Mouse (Mus musculus) lung, adult 2 months (tissue): Measurements from ENCODE around the gene Asb13.

Experiments used
- CTCF ChIP-seq: fragments of 200-500 bp; IDR thresholded peaks from 2 replicates; pipeline ENCODE4 v1.5.1; 2011; ENCODE audit warnings: mild to moderate bottlenecking, low read length, control low read depth; ENCODE audit not compliant: insufficient read depth
- POLR2A ChIP-seq: fragments of 200-500 bp; IDR thresholded peaks from 2 replicates; pipeline ENCODE4 v1.6.1; 2011; ENCODE audit warnings: low read depth, mild to moderate bottlenecking, control low read depth, low read length, borderline replicate concordance; ENCODE audit errors: extremely low read depth

DNA sequence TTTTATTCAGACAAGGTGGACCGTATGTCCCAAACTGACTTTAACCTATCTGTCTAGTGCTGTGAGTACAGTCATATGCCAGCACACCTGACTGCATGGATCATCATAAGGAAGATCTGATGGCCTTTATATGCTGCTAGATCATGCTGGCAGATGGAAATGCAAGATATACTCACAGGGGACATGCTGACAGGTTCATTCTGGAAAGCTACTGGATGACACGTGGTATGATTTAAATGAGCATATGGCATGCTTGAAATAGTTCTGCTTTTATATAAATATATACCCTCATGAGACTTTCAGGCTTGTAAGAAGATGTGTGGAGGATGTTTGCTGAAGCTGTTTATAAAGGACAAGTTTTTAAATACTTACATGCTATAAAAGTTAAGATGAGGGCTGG is 20.6 kb downstream of the Asb13 start:
- no peak for TF ChIP-seq CTCF
- no peak for TF ChIP-seq POLR2A
